Mouse (Mus musculus): ENCODE measurements around the gene Tub.

Tub gene

DNA sequence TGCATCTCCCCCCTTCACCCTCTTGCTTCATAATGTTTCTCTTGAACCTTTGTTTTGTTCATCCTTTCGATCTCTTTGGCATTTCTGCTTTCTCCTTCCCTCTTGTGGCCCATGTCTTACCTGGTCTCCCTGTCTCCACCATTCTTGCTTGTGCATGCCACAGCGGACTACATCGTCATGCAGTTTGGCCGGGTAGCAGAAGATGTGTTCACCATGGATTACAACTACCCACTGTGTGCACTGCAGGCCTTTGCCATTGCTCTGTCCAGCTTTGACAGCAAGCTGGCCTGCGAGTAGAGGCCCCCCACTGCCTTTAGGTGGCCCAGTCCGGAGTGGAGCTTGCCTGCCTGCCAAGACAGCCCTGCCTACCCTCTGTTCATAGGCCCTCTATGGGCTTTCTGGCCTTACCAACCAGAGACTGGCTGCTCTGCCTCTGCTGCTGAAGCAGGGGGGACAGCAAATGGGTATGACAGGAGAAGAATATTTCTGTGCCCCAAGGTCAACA, 79.9 kb downstream of the Tub start:
- DNase-seq (ENCODE audit: extremely low spot score) = no peak

DNA sequence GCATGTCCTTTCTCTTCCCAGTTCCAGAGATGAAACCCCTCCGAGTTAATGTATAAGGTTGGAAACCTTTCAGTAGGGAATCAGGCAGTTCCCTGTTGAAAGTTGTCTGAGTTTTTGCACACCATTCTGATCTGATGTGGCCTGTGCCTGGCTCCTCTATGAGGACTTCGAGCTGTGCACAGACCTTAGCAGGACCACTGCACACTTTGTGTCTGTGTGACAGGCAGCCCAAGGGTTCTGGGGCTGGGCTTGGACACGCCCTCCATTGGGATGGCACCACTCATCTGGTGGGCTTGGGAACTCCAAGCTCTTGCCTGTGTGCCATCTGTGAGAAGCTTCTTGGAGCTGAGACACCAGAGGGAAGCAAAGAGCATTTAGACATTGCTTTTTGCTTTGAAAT, 81.2 kb downstream of the Tub start:
- DNase-seq (ENCODE audit: extremely low spot score) = no peak

DNA sequence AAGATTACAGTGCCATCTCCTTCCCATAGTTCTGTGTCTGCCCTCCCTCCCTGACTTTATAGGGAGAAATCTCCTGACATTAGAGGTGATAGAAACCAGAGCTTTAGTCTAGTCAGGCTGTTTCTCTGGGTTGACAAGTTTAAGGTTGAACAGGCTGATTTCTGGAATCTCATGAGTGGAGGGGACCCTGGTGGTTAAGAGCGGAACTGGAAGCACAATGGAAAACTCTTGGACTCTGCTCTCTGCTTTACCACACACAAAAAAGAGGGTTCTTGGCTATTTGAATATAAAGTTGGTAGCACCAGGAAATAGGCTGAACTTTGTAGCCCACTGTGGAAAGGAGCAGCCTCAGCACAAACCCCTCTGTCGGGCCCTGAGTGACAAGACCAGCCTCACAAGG, 81.9 kb downstream of the Tub start:
- DNase-seq (ENCODE audit: extremely low spot score) = no peak

DNA sequence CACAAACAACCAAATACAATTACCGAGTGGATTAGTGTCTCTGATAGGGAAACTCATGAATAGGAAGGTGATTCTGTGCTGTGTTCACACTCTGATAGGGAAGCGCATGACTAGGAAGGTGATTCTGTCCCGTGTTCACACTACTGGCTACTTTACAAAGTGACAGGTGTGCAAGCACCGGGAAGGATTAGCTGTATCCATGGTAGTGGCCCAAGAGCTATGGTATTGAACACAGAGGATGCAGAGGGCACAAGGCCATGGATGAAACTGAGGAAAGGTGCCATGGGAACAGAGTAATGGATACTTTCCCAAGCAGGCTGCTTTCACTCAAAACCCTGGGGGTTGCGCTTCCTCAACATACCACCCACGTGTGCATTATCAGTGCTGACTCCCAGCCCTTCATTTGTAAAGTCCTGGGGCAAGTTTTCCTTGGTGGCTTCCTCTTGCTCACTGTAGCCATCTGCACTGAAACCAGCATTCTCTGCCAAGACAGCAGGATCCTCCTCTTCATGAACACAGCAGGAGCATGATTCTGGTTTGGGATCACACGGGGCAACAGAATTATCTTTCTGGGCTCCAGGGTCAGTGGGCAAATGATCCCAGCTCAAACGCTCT, 88.1 kb downstream of the Tub start:
- DNase-seq (ENCODE audit: extremely low spot score) = no peak

DNA sequence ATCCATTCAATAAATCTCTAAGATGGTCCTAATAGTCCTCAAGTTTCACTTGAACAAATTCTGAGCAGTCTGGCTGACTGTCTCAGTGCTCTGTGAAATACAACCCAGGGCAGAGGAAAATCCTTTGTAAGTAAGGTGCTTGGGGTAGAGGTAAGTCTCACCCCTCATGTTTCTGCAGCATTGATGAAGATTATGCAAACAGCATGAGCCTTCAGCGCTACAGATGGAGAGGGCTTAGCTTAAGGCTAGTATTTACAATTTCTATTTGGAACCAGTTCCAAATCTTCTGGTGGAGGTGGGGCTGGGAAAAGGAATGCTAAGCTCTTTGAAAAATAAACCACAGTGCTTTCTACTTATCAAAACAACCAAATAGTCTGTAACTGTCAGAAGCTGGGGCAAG, 88.8 kb downstream of the Tub start:
- no peak for DNase-seq (ENCODE audit: extremely low spot score)

DNA sequence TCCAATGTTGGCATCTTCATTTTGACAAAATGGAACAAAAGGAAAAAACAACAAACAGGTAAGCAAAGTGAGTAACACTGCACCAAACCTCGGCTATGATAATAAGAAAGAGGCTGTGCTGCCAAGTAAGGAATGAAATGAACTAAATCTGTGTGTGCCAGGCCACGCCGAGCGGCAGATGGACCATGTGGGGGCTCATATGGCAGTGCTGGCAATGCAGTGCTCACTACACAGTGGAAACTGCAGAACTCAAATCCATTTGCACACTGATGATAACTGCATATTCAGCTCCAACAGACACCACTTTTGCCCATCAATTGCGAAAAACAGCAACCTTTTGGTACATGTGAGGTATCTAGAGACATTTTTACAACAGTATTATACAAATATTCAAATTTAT, 89.3 kb downstream of the Tub start:
- no peak for DNase-seq (ENCODE audit: extremely low spot score)

DNA sequence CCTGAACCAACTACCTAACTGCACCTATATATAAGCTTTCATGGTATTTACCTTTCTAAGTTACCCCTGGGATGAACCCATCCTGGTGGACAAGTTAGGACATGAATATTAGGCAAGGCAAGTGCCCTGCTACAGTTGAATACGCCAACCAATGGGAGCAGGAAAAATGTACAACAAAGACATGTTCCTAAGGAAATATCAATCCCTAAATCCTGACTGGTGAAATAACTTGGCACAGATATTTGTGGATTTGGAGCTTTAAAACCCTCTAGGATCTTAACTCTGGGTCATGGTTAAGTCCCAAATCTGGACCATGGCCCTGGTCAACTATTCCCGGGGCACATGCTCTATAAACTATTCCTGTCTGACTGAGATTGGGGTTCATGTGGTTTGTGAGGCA, 95.7 kb downstream of the Tub start:
- no peak for DNase-seq (ENCODE audit: extremely low spot score)

DNA sequence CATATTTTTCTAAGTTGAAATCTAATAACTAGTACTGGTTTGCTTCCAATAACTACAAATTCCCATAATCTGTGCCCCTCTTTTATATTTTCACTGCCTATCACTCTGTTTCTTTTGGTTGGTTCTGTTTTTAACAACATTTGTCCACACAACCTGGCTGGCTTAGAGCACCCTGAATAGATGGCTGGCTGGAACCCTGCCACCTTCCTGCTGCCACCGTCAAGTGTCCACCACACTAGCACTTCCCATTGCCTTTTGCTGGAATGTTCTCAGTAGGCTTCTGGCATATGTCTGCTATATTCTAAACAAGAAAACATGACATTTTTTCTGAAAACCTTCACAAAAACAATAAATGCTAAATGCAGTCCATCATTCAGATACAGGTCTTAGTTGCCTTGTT, 100.7 kb downstream of the Tub start:
- DNase-seq (ENCODE audit: extremely low spot score) = no peak

DNA sequence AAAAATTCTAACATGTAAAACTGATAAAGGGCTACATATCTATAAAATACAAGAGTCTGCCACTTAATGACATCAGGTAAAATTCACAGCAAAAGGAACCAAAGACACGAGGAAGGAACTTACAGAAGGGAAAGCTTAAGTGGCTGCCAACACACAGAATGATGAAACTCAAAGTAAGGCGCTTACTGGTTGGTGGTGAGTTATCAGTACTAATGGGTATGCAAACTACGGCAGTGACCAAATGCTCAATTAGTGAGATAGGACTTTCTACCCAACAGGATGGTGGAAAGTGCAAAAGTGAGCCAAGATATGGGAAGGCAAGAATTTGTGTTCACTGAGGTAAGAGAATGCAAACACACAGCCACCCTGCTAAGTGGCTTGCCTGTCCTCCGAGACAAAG, 109.4 kb downstream of the Tub start:
- no peak for DNase-seq (ENCODE audit: extremely low spot score)

DNA sequence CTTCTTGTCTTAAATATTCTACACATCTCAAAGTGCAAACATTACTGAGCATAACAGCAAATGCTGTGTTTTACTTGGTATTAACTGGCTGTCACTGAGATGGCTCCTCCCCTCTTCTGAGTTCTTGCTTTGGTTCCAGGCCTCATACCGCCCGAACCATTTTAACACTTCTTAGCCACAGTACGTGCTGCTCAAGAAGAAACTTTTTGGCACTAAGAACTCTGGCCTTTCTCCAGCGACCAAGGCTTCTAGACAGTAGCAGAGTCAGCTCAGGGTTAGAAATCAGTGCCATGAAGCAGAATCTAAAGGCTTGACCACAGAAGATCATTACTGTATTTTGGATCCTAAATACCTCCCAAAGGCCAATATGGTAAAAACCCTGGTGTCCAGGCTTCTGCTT, 119.5 kb downstream of the Tub start:
- DNase-seq (ENCODE audit: extremely low spot score) = no peak

DNA sequence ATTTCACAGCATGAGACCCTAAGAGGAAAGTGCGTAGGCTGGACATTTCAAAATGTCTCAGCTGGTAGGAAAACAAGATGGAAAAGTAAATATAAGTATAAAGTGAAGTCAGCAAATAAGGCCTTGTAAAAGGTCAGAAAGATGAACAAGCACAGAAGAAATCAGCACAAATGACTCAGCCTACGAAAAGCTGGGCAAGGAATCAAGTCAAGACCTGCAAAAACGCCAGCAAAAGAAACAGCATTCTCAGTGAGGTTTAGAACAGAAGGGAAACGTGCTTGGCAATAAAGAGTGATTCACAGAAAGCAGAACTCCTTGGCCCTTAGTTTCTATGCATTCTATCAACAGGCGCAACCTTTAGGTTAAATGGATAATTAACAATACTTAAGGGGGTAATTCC, 122.2 kb downstream of the Tub start:
- DNase-seq (ENCODE audit: extremely low spot score) = no peak

DNA sequence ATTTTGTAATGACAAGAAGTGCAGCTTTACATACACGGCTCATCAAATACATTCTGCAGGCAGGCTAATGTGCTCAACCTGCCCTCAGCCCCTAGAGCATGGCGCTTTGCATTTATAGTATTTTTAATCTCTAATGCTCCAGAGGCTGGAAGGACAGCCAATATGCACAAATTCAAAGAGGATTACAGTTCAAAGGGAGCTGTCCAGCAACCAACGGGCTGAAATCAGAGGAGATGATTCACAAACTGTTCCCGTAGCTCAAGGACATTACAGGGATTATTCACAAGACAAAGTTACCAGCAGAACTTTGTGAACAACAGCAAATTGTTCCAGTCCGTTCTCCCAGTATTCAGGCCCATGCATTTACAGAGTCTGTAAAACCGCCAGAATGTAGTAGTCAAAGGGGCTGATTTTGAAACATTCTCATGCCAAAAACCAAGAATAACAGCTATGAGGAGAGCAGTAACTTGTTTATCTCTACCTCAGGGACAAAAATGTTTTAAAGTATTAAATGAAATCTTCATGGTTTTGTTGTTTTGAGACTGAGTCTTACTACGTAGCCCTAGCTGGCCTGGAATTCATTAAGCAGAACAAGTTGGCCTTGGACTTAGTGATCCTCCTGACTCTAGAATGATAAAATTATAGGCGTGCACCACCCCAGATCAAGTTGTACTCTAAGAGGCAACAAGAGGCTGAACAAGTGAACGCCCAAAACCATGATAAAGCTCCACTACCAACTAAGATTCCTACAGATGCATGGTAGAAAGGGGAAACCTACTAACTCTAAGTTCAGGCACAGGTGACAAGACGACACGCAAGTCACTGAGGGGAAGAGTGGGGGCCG, 132.4 kb downstream of the Tub start:
- peak; percentile 46 for DNase-seq (ENCODE audit: extremely low spot score)

DNA sequence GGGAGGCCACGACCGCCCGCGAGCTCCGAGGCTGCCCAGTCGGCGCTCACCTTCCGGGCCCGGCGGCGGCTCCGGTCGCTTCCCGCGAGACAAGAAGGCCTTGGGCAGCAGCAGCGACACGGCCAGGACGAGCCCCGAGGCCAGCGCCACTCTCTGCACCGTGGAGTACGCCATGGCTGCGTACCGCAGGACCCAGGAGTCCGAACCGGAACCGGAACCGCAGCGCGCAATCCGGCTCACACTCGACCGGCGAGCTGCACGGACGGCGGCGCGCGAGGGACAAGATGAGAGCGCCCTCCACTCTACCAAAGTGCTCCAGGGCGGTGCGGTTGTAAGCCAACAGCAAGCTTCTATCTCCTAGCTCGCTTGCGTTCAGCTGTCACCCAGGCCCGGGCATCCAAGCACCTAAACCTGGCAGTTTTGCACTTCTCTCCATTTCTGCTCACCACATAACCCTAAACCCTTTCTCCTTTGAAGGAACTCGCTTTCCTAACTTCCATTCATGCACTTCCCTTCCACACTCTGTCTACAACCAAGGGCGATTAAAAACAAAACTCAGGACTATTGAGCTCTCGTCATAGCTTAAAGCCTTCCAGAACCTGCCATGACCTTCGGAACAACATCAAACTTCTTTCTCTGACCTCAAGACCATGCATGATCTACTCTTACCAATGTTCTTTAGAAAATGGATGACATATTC, 133.1 kb downstream of the Tub start, which contains the start of gene Ric3:
Gene Ric3, minus strand, starts transcription at position 219 of the 700 bp plus-strand sequence.
- DNase-seq (ENCODE audit: extremely low spot score) = peak; percentile 69

DNA sequence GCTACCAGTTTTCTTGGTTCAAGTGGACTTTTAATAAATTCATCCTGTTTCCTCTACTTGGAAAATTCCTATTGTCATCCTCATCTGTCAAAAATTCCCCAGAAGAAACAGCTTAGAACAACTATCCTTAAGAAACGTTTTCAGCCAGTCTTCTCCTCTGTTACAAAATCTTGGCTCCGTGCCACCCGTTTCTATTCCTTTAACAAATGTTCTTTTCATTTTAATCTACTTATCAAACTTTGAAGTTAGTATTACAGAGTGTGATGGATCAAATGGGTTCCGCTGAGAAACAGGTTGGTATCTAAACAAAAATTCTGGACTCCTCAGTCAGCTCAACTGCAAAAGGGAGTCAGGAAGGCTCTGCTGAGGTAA, 133.7 kb downstream of the Tub start:
- DNase-seq (ENCODE audit: extremely low spot score) = no peak
